Mouse (Mus musculus): ENCODE measurements around the gene Vwa3b.
"Not testable (repeated sequence)": the region's sequence is repeated elsewhere in the genome, so short reads cannot be mapped to it uniquely, and the experiment has no call there.

The Vwa3b gene

DNA sequence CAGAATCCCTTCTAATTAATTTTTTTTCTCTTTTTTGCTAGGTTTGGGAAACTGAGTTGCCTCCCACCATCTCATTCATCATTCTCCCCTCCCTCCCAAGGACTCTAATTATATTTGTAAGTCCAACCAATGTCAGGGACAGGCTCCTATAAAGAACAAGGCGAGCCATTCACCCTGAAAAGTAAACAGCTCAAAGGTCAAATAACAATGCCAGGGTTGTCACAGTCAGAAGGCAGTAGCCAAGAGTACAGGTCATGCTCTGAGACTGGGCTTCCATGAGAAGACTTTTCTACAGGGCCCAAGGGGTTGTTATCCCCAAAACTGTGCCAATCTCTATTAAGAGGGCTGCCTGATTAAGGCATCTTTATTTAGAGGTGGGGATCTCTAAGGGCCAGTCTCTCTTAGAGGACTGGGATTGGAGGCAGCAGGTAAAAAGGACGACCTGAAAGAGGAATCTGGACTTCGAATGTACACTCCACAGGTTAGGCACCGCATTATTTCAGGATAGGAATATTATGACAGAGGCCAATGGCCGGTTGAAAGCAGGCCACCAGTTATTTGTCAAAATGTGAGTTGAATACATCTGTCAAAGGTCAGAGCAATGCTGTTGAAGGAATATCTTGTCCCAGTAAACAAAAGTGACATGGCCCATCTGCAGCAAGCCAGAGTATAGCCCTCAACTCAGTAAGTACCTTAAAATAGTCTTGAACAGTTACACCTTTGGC lies at the start of gene Vwa3b:
Gene Vwa3b (plus strand): TSS at position 635 of the 725 bp plus-strand sequence.
- no peak for DNase-seq

- DNase-seq = no peak
Measured at GRCm38 (mm10) chr1:36976770-36977169, 49.6 kb upstream of the Vwa3b start.

DNA sequence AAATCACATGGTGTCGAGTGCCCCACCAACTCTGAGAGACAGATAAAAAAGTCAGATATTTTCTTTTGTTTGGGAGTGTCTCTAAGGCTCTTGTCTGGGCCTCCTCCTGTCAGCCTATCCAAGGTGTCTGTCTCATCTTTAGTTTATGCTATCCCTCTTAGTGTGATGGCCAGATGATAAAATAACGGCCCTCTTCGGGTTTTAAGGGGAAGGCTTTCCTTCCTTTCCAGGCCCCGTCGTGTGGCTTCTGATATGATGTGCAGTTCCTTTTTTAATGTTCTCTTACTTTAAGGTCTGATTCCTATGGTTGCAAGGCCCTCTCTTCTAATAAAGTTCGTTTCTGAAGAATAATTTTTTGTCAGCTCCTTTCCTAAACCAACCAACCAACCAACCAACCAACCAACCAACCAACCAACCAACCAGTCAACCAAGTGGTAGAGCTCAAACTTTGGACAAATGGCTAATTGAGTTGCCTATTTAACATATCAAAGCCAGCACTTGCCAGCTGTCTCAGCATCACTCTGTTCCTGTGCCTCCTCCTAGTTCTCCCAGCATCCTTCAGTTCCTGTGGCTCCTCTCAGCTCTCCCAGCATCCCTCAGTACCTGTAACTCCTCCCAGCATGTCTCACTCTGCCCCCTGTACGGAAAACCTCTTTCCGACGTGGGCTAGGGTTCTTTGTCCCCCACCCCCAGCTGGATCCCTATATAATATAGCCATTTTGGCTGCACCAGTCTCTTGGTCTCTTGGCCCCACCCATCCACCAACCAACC lies 44.0 kb upstream of the Vwa3b start:
- DNase-seq = no peak

- DNase-seq = no peak
Measured at GRCm38 (mm10) chr1:36983754-36984153, 42.6 kb upstream of the Vwa3b start.

- no peak for DNase-seq
Measured at GRCm38 (mm10) chr1:36984406-36984805, 42.0 kb upstream of the Vwa3b start.

DNA sequence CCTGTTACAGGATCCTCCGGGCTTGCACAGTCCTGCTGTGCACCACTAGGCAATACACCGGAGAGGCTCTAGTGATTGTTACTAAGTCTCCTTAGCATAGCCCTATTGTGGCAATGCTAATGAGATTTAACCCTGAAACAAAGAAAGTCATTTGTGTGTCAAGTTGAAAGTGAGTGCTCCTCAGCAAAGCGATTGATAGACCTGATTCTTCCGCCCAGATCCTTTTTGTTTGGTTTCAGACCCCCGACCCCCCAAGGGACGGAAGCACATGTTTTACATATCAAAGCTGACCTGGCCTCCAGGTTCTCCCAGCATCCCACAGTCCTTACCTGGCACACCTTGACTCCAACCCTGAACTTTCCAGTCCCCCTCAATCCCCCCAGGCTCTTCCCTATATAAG lies 40.5 kb upstream of the Vwa3b start:
- no peak for DNase-seq

DNA sequence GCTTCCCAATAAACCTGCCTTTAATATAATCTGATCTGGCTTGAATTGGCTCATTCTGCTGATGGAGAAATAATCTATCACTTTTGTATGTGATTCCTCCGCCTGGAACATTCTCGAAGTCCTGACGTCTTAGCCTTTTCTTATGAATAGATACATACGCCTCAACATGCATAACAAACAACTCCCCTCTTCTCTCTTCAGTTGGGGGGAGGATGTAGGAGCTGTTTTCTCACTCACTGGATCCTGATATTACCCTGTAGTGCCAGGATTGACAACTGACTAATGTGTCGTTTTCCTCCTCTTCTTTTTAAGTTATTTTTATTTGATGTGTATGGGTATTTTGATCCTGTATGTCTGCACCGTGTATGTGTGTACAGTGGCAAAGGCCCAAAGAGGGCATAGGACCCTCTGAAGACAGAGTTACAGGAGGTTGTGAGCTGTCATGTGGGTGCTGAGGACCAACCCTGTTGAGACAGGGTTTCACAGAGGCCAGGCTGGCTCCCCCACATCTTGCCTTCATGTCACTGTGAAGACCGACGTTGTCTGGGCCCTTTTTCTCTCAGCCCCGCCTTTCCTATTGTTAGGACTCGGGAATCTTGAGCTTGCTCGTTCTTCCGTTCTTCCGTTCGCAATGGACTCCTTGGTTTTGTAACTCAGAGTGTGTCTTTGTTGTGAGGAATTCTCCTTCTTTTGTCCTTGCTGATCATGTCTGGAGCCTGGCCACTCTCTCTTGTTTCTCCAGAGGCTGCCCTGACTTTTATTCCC lies 39.8 kb upstream of the Vwa3b start:
- no peak for DNase-seq

GRCm38 (mm10) chr1:36987172-36988148 lies 38.9 kb upstream of the Vwa3b start:
- no peak for DNase-seq

- DNase-seq = no peak
Measured at GRCm38 (mm10) chr1:36988161-36988560, 38.2 kb upstream of the Vwa3b start.

DNA sequence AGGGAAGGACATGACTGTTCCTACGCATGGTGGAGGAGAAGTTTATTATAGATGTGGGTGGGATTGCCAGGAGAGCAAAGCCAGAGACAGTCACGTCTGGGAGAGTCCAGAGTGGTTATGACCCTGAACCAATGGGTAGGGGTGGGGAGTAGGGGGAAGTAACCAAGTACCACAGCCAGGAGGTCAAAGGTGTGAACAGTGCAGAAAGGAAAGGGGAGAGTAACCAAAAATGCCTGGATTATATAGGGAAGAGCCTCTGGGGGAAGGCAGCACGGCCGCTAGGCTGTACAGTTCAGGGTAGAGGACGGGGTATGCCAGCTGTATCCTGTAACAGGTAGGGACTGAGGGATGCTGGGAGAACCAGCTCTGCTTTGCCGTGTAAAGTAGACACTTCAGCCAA lies 37.8 kb upstream of the Vwa3b start:
- DNase-seq = no peak

DNA sequence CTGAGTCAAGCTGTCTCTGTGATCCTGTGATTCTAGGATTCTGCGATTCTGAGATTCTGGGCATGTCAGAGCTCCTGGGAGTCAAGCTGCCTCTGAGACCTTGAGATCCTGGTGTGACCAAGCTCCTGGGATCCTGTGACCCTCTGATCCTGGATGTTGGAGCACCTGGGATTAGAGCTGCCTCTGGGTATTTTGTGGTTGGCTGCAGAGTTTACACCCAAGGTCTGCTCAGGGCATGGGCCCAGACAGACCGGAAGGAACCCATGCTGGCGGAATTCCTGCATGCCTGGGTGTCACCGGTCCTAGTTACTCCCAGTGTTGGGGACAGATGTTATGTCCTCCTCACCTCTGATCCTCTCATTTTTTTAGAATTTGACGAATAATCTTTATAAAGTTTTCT lies 32.1 kb upstream of the Vwa3b start:
- no peak for DNase-seq

DNA sequence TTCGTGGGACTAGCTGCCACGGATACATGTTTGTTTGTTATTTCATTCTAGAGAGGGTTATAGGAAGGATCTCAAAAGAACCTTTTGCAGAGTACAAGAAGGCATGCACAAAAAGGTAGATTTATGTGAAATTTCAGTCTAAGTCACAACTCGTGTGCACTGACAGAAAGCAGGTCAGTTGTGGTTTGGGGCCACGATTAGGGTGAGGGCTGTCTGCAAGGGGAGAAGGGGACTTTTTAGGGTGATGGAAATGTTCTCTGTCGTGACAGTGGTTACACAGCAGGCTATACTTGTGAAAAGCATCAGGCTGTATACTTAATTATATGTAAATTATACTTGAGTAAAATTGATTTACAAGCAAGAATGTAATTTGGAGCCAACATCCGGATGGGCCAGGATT lies 30.6 kb upstream of the Vwa3b start:
- no peak for DNase-seq

- DNase-seq = no peak
Measured at GRCm38 (mm10) chr1:36996561-36997213, 29.7 kb upstream of the Vwa3b start.

DNA sequence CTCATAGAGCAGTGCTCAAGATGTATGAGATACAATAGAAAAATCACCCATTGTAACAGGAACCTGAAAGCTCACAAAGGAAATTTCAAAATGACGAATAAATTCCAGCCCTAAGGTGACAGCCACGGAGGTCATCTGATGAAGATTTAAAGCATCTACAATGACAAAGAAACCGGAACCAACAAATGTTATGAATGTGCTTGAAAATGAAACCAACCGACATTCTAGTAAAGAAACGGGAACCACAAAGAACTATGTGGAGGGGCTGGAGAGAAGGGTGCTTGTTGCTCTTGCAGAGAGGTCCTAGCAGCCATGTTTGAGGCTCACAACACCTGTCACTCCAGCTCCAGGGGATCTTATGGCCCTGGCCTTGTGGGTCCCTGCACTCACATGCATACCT lies 26.1 kb upstream of the Vwa3b start:
- DNase-seq = no peak

- no peak for DNase-seq
Measured at GRCm38 (mm10) chr1:37001636-37002315, 24.6 kb upstream of the Vwa3b start.

- no peak for DNase-seq
Measured at GRCm38 (mm10) chr1:37002316-37003008, 23.9 kb upstream of the Vwa3b start.

DNA sequence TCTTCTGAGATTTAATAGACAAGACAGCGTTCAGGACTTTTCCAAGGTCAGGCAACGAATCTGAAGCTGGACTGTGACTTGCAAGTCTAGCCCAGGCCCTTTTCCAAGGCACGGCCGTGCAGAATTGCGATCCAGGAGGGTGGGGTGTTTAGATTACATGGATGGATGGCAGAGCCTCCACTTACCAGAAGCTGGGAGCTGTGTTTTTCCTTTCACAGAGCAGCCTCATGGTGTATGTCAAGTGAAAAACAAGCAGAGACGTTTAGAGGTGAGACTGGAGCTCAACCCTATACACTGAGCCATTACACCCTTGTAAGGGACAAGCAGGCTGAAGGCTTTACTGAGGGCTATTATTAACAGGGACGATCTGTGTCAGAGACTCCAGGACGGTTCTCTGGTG lies 21.9 kb upstream of the Vwa3b start:
- DNase-seq = no peak

DNA sequence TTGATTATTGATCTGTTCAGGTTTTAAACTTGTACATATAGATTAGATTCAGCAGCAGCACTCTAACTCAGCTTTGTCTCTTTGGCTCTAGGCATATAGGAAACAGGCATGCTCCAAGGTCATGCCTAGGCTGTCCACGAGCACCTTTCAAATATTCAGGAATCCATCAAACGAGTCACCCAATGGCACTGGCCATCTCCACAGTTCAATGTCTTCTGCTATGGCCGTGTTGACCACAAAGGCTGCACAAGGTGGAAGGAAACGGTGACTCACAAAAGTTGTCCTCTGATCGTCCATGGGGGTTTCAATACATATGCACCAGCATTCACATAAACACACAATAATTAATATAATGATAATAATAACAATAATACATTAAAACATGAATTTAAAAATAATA lies 21.4 kb upstream of the Vwa3b start:
- DNase-seq = no peak

GRCm38 (mm10) chr1:37006529-37006928 lies 19.9 kb upstream of the Vwa3b start:
- not testable (repeated sequence) for DNase-seq

GRCm38 (mm10) chr1:37009880-37010279 lies 16.5 kb upstream of the Vwa3b start:
- DNase-seq = no peak
